Comparison of ENCODE assay signal across 8 mouse cellular contexts in genomic region chr15:85680460-85681224, GRCm38 (mm10). TPM values are rescaled to one million over a fixed set of nuclear protein-coding genes. Genes with fewer than 3 reads are reported as not detected.
A peak's percentile ranks its signal among the peaks of the same experiment; 100 is the strongest.
DNase-seq lines count a peak whose midpoint lies in the region; ATAC-seq and TF ChIP-seq lines count a peak whose summit lies in the region.

No protein-coding gene starts in this region.

- no peak for DNase-seq in heart, embryonic 10.5 days (ENCODE audit: low spot score)
- no peak for DNase-seq in neural tube, embryonic 11.5 days (ENCODE audit: low spot score)
- DNase-seq in neural tube, embryonic 10.5 days (ENCODE audit: extremely low spot score, low spot score) = no peak
- DNase-seq in stomach, postnatal 0 days (ENCODE audit: low spot score) = no peak
- DNase-seq in left cerebral cortex, postnatal 14 days (ENCODE audit: low spot score in 2 of 2) = no peak
- DNase-seq in embryo, embryonic 9.5 days (ENCODE audit: extremely low spot score) = no peak

- no peak for ATAC-seq in heart, embryonic 13.5 days (ENCODE audit: extremely low read depth, insufficient number of reproducible peaks, low FRiP score, low TSS enrichment)
- no peak for ATAC-seq in neural tube, embryonic 11.5 days (ENCODE audit: insufficient read depth, low FRiP score, low TSS enrichment)
- no peak for ATAC-seq in intestine, embryonic 15.5 days
- no peak for ATAC-seq in stomach, postnatal 0 days (ENCODE audit: low FRiP score, low TSS enrichment)

- no peak for TF ChIP-seq CTCF in stomach, postnatal 0 days (IDR thresholded peaks at IDR 0.05; ENCODE audit: low read depth)

- H3K4me1 ChIP-seq in heart, embryonic 13.5 days = peaks cover 36% of the 10 kb centered on the region
- H3K4me1 ChIP-seq in heart, embryonic 10.5 days = no peaks in the 10 kb centered on the region
- H3K4me1 ChIP-seq in neural tube, embryonic 11.5 days (ENCODE audit: control insufficient read depth, insufficient read depth, low read length) = no peaks in the 10 kb centered on the region
- peaks cover 14% of the 10 kb centered on the region; the same call in 1 of the 2 replicates for H3K4me1 ChIP-seq in intestine, embryonic 15.5 days (replicated peaks)
- H3K4me1 ChIP-seq in stomach, postnatal 0 days (replicated peaks; ENCODE audit: control insufficient read depth, insufficient read depth) = peaks cover 22% of the 10 kb centered on the region

- no peaks in the 10 kb centered on the region for H3K9me3 ChIP-seq in heart, embryonic 13.5 days
- no peaks in the 10 kb centered on the region for H3K9me3 ChIP-seq in heart, embryonic 10.5 days
- H3K9me3 ChIP-seq in neural tube, embryonic 11.5 days (ENCODE audit: control insufficient read depth, low read length) = no peaks in the 10 kb centered on the region
- H3K9me3 ChIP-seq in intestine, embryonic 15.5 days = no peaks in the 10 kb centered on the region
- H3K9me3 ChIP-seq in stomach, postnatal 0 days (ENCODE audit: control insufficient read depth, low read length) = no peaks in the 10 kb centered on the region

- H3K27me3 ChIP-seq in heart, embryonic 13.5 days (replicated peaks) = peaks cover 21% of the 10 kb centered on the region
- peaks cover 69% of the 10 kb centered on the region for H3K27me3 ChIP-seq in heart, embryonic 10.5 days (ENCODE audit: insufficient read depth, poor library complexity, severe bottlenecking)
- H3K27me3 ChIP-seq in neural tube, embryonic 11.5 days (ENCODE audit: control insufficient read depth, insufficient read depth, low read length) = 0 out of 2 replicates have a peak, but pooled peaks cover 3% of the 10 kb centered on the region
- H3K27me3 ChIP-seq in intestine, embryonic 15.5 days (replicated peaks) = no peaks in the 10 kb centered on the region
- H3K27me3 ChIP-seq in stomach, postnatal 0 days (ENCODE audit: control insufficient read depth, insufficient read depth, low read length) = no peaks in the 10 kb centered on the region

- intact Hi-C loops in left cerebral cortex, postnatal 14 days (cut with DNase I) = no loop called here

- H3K27ac ChIP-seq in heart, embryonic 13.5 days (replicated peaks) = 0 out of 2 replicates have a peak overlapping the region, but pooled peaks have one; percentile 10
- no peak overlapping the region for H3K27ac ChIP-seq in heart, embryonic 10.5 days
- 0 out of 2 replicates have a peak overlapping the region, but pooled peaks have one; percentile 1 for H3K27ac ChIP-seq in neural tube, embryonic 11.5 days (ENCODE audit: low read depth, low read length)
- 0 out of 2 replicates have a peak overlapping the region, but pooled peaks have one; percentile 11 for H3K27ac ChIP-seq in intestine, embryonic 15.5 days
- H3K27ac ChIP-seq in stomach, postnatal 0 days (replicated peaks) = peak overlapping the region; percentile 73; the same call in 1 of the 2 replicates

- no peak overlapping the region for H3K9ac ChIP-seq in heart, embryonic 13.5 days
- no peak overlapping the region; the same call in 1 of the 2 replicates for H3K9ac ChIP-seq in neural tube, embryonic 11.5 days (ENCODE audit: low read length)
- no peak overlapping the region for H3K9ac ChIP-seq in intestine, embryonic 15.5 days
- peak overlapping the region; percentile 35 for H3K9ac ChIP-seq in stomach, postnatal 0 days (ENCODE audit: low read length)

- WGBS in heart, embryonic 13.5 days = 52% methylated on average over 13 of the region's 13 CpGs
- WGBS in heart, embryonic 10.5 days = 66% methylated on average over 13 of the region's 13 CpGs
- WGBS in neural tube, embryonic 11.5 days = 54% methylated on average over 13 of the region's 13 CpGs
- WGBS in intestine, embryonic 15.5 days = 29% methylated on average over 13 of the region's 13 CpGs
- WGBS in stomach, postnatal 0 days = 21% methylated on average over 13 of the region's 13 CpGs

- no peak for TF ChIP-seq EP300 in stomach, postnatal 0 days (optimal IDR thresholded peaks at IDR 0.05)

- H3K36me3 ChIP-seq in heart, embryonic 13.5 days = peaks cover 35% of the 10 kb centered on the region
- no peaks in the 10 kb centered on the region for H3K36me3 ChIP-seq in heart, embryonic 10.5 days
- no peaks in the 10 kb centered on the region for H3K36me3 ChIP-seq in neural tube, embryonic 11.5 days (ENCODE audit: control insufficient read depth, insufficient read depth, low read length)
- no peaks in the 10 kb centered on the region; the same call in 1 of the 2 replicates for H3K36me3 ChIP-seq in intestine, embryonic 15.5 days
- peaks cover 5% of the 10 kb centered on the region; the same call in 1 of the 2 replicates for H3K36me3 ChIP-seq in stomach, postnatal 0 days (ENCODE audit: control insufficient read depth, insufficient read depth, low read length)

- no peak overlapping the region for H3K4me3 ChIP-seq in heart, embryonic 13.5 days
- H3K4me3 ChIP-seq in heart, embryonic 10.5 days = no peak overlapping the region
- no peak overlapping the region for H3K4me3 ChIP-seq in neural tube, embryonic 11.5 days (ENCODE audit: low read depth, low read length)
- no peak overlapping the region for H3K4me3 ChIP-seq in intestine, embryonic 15.5 days (replicated peaks)
- H3K4me3 ChIP-seq in stomach, postnatal 0 days (ENCODE audit: low read depth, low read length) = 0 out of 2 replicates have a peak overlapping the region, but pooled peaks have one; percentile 6

- H3K4me2 ChIP-seq in heart, embryonic 13.5 days = peak overlapping the region; percentile 2; the same call in 1 of the 2 replicates
- H3K4me2 ChIP-seq in neural tube, embryonic 11.5 days (ENCODE audit: low read depth) = no peak overlapping the region
- no peak overlapping the region for H3K4me2 ChIP-seq in intestine, embryonic 15.5 days (replicated peaks)
- peak overlapping the region; percentile 40; the same call in 1 of the 2 replicates for H3K4me2 ChIP-seq in stomach, postnatal 0 days (replicated peaks; ENCODE audit: low read depth)

RNA-seq across cellular contexts. Expression of gene Ppara, which starts 54.1 kb away (rescaled TPM):
- 5.9 and 6.6 TPM in 2 replicates for polyA plus RNA-seq in heart, embryonic 13.5 days (2015; fragmentation: Nextera tagmentation; extraction: Ambion mirVana)
- 0.88 and 2.0 TPM in 2 replicates for polyA plus RNA-seq in heart, embryonic 10.5 days (2016; fragmentation: Nextera tagmentation; extraction: Ambion mirVana)
- polyA plus RNA-seq in neural tube, embryonic 11.5 days (2014; fragmentation: Nextera tagmentation; extraction: Ambion mirVana) = 0.07 and 0.25 TPM in 2 replicates
- 18.2 and 19.5 TPM in 2 replicates for polyA plus RNA-seq in intestine, embryonic 15.5 days (2015; fragmentation: Nextera tagmentation; extraction: Ambion mirVana)
- polyA plus RNA-seq in stomach, postnatal 0 days (2015; fragmentation: Nextera tagmentation; extraction: Ambion mirVana) = 16.8 and 18.8 TPM in 2 replicates
- 1 to 10 TPM; 3.7 to 4.6 TPM for total RNA-seq in left cerebral cortex, postnatal 14 days (2021)

Comparison
In these comparisons a context has a peak if more than half of its experiments do, and no peak if none do; other contexts are left out.
1. H3K4me2 ChIP-seq: peak in heart, embryonic 13.5 days (single experiment) and stomach, postnatal 0 days (single experiment); none in neural tube, embryonic 11.5 days (single experiment) and intestine, embryonic 15.5 days (single experiment).